Mouse (Mus musculus) liver, embryonic 15.5 days (tissue): ENCODE data around the gene Uqcrq. TPM values are rescaled to one million over a fixed set of nuclear protein-coding genes. Genes with fewer than 3 reads are reported as not detected.
"Not testable (repeated sequence)": the region's sequence is repeated elsewhere in the genome, so short reads cannot be mapped to it uniquely, and the experiment has no call there.

Source experiments
- ATAC-seq: fragments of 200-750 bp; cut with Nextera tagmentation; 2 replicates; pipeline ENCODE4 v1.8.0; 2017; ENCODE audit warnings: moderate number of reproducible peaks, mild to moderate bottlenecking, moderate library complexity; ENCODE audit not compliant: insufficient read depth
- H3K27ac ChIP-seq: fragments of 300-500 bp; sonication (generic); replicated peaks from 2 replicates; pipeline ENCODE4 v1.5.1; 2015; ENCODE audit warnings: mild to moderate bottlenecking, inconsistent platforms
- H3K27me3 ChIP-seq: fragments of 300-500 bp; sonication (generic); 2 replicates; pipeline ENCODE4 v1.6.1; 2015; ENCODE audit warnings: mild to moderate bottlenecking, inconsistent platforms
- H3K36me3 ChIP-seq: fragments of 300-500 bp; sonication (generic); replicated peaks from 2 replicates; pipeline ENCODE4 v1.6.1; 2015; ENCODE audit warnings: moderate library complexity, mild to moderate bottlenecking, inconsistent platforms
- H3K4me1 ChIP-seq: fragments of 300-500 bp; sonication (generic); replicated peaks from 2 replicates; pipeline ENCODE4 v1.6.1; 2015; ENCODE audit warnings: inconsistent platforms
- H3K4me2 ChIP-seq: fragments of 300-500 bp; sonication (generic); 2 replicates; pipeline ENCODE4 v1.6.1; 2015; ENCODE audit warnings: moderate library complexity, mild to moderate bottlenecking, inconsistent platforms
- H3K4me3 ChIP-seq: fragments of 300-500 bp; sonication (generic); replicated peaks from 2 replicates; pipeline ENCODE4 v1.5.1; 2015; ENCODE audit warnings: mild to moderate bottlenecking, inconsistent platforms
- H3K9ac ChIP-seq: fragments of 300-500 bp; sonication (generic); 2 replicates; pipeline ENCODE4 v1.6.1; 2015; ENCODE audit warnings: moderate library complexity, mild to moderate bottlenecking, inconsistent platforms
- H3K9me3 ChIP-seq: fragments of 300-500 bp; sonication (generic); replicated peaks from 2 replicates; pipeline ENCODE4 v1.6.1; 2016; ENCODE audit warnings: inconsistent platforms
- WGBS: fragments of 180-500 bp; shearing (Covaris S2); methylation state at CpG from one replicate; pipeline ENCODE4 v1.1.7; 2015; ENCODE audit warnings: mixed read lengths; ENCODE audit not compliant: insufficient replicate concordance; 5-methylcytosine and 5-hydroxymethylcytosine counted together
- polyA plus RNA-seq: library from polyadenylated mRNA; unstranded; fragments of >200 nt; fragmentation: Nextera tagmentation; extraction: Ambion mirVana; gene quantifications from 2 replicates; pipeline ENCODE4 v1.2.1, GENCODE M21; 2015

Uqcrq gene
- polyA plus RNA-seq, 1 experiment from 2014 or later, result 512 TPM

DNA sequence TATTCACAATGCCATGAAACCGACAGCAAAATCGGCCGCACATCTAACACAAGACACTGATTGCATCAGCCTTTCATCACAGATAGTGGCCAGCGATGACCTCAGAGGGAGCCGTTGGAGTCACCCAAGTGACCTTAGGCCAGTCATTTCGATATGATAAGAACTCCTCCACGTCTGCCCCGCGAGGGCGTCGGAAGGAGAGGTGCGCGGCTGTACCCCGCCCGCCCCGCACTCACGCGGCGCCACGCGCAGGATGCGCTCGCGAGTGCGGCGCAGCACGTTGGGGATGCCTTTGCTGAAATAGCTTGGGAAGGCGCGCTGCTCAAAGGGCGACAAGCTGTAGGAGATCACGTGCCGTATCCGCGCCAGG is 346 bp downstream of the Uqcrq start:
- no peaks in the 10 kb centered on the region for H3K9me3 ChIP-seq
- peak overlapping the region; percentile 87 for H3K9ac ChIP-seq
- ATAC-seq, result peak; percentile 29
- H3K4me1 ChIP-seq, result peaks cover 48% of the 10 kb centered on the region
- H3K36me3 ChIP-seq, result peaks cover 14% of the 10 kb centered on the region
- H3K27me3 ChIP-seq, result no peaks in the 10 kb centered on the region
- H3K4me3 ChIP-seq, result peak overlapping the region; percentile 96
- H3K4me2 ChIP-seq, result peak overlapping the region; percentile 87
- WGBS, result under 1% methylated on average over 34 of the region's 34 CpGs
- H3K27ac ChIP-seq, result peak overlapping the region; percentile 90

DNA sequence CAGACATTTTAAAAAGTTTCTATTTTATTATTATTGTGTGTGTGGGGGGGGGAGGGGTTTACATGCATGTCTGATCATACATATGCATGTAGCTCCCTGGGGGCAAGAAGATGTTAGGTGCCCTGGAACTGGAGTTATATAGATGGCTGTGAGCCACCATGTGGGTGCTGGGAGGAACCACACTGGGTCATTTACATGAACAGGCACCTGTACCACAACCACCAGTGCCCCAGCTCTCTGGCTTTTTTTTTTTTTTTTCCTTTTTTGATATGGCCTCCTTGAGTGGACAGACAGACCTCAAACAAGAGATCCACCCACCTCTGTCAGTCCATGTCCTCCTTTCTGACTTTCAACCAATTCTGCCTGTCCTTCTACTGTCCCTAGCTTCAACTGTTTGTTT is 1.4 kb downstream of the Uqcrq start:
- H3K27me3 ChIP-seq, result no peaks in the 10 kb centered on the region
- H3K36me3 ChIP-seq, result peaks cover 14% of the 10 kb centered on the region
- H3K4me3 ChIP-seq, result peak overlapping the region; percentile 96
- H3K27ac ChIP-seq, result 0 out of 2 replicates have a peak overlapping the region, but pooled peaks have one; percentile 90
- H3K9ac ChIP-seq, result no peak overlapping the region
- H3K4me1 ChIP-seq, result peaks cover 48% of the 10 kb centered on the region
- ATAC-seq, result no peak
- peak overlapping the region; percentile 87 for H3K4me2 ChIP-seq
- no peaks in the 10 kb centered on the region for H3K9me3 ChIP-seq

DNA sequence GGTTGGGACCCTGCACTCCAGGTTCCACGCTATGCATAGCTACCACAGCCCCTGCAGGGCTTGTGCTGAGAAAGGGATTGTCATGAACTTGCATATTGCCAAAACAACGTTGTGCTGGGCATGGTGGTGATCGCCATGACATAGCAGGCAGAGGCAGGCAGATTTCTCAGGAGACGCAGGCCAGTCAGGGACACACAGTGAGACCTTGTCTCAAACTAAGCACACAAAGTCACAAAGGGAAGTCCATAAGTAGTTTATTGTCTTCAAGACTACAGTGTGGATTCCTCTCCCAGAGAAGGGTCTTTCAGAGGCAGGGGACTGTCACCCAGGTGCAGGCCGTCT is 1.9 kb downstream of the Uqcrq start:
- Histone ChIP-seq H3K4me3 (no peak overlapping the region), H3K27me3 (no peaks in the 10 kb centered on the region), H3K4me1 (peaks cover 47% of the 10 kb centered on the region), H3K27ac (no peak overlapping the region), H3K36me3 (peaks cover 14% of the 10 kb centered on the region), H3K9ac (no peak overlapping the region), H3K4me2 (no peak overlapping the region), H3K9me3 (no peaks in the 10 kb centered on the region)
- WGBS, result 82% methylated on average over 5 of the region's 5 CpGs
- no peak for ATAC-seq

- Histone ChIP-seq H3K4me2 (no peak overlapping the region), H3K27me3 (no peaks in the 10 kb centered on the region), H3K36me3 (peaks cover 14% of the 10 kb centered on the region), H3K9me3 (no peaks in the 10 kb centered on the region), H3K4me3 (no peak overlapping the region), H3K4me1 (peaks cover 41% of the 10 kb centered on the region), H3K9ac (no peak overlapping the region), H3K27ac (no peak overlapping the region)
- WGBS, result 68% methylated on average over 3 of the region's 3 CpGs
- no peak for ATAC-seq
Measured at GRCm38 (mm10) chr11:53427993-53428715, 2.5 kb downstream of the Uqcrq start.

- not testable (repeated sequence) for H3K27me3 ChIP-seq, H3K27ac ChIP-seq, H3K4me3 ChIP-seq, H3K4me2 ChIP-seq, ATAC-seq, H3K9me3 ChIP-seq, H3K9ac ChIP-seq
- H3K4me1 ChIP-seq, result peaks cover 29% of the 10 kb centered on the region
- 67% methylated on average over 3 of the region's 3 CpGs for WGBS
- peaks cover 14% of the 10 kb centered on the region for H3K36me3 ChIP-seq
Measured at GRCm38 (mm10) chr11:53426914-53427313, 3.7 kb downstream of the Uqcrq start.

DNA sequence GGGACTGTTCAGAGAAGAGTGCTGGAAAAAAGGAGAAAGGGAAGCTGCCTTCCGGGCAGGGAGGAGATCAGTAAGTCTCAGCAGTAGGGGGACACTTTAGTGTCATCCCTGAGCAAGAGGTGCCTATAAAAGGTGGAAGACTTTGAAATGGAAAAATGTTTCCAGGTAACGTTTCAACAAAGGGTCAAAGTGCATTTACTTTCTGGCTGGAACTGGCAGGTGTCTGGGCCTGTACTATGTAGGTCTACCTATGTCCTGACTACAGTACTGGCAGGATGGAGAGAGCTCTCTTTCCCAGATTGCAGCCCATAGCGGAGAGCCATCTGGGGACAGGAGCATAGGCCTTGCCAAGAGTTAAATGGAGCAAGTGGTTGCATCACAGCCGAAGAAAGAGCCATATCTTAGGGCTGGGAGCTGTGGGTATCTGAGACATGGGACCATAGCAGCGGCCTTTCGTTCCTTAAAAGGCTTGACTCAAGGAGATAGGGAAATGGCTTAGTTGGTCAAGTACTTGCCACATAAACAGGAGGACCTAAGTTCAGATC is 4.8 kb downstream of the Uqcrq start:
- ATAC-seq, result no peak
- Histone ChIP-seq H3K4me3 (no peak overlapping the region), H3K9ac (no peak overlapping the region), H3K27me3 (no peaks in the 10 kb centered on the region), H3K27ac (peak overlapping the region; percentile 12), H3K4me2 (no peak overlapping the region), H3K4me1 (peaks cover 18% of the 10 kb centered on the region), H3K36me3 (peaks cover 23% of the 10 kb centered on the region), H3K9me3 (no peaks in the 10 kb centered on the region)
- 78% methylated on average over 6 of the region's 6 CpGs for WGBS

GRCm38 (mm10) chr11:53425251-53425650 is 5.4 kb downstream of the Uqcrq start:
- no peak overlapping the region for H3K4me3 ChIP-seq
- peak overlapping the region; percentile 12 for H3K27ac ChIP-seq
- peaks cover 24% of the 10 kb centered on the region for H3K36me3 ChIP-seq
- H3K9me3 ChIP-seq, result no peaks in the 10 kb centered on the region
- ATAC-seq, result no peak
- peaks cover 16% of the 10 kb centered on the region for H3K4me1 ChIP-seq
- no peaks in the 10 kb centered on the region for H3K27me3 ChIP-seq
- H3K4me2 ChIP-seq, result no peak overlapping the region
- WGBS, result 54% methylated on average over 3 of the region's 3 CpGs
- H3K9ac ChIP-seq, result no peak overlapping the region

DNA sequence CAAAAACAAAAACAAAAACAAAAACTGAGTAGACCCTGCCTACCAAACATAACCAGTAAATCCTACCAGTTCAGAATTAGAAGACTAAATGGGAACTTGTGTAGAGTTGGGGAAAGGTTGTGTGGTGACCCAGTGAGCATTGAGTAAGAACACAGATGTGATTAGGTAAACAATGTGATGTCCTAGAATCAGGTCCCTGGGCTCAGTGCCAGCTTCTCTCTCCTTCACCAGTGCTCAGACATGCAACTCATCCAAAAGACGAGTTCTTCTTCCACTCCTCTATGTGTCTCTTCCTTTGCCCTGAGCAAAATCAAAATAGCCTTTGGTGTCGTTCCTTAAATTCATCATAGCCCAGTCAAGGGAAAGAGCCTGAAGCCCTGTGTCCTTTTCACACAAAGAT is 5.8 kb downstream of the Uqcrq start:
- 45% methylated on average over 2 of the region's 2 CpGs for WGBS
- Histone ChIP-seq H3K9me3 (no peaks in the 10 kb centered on the region), H3K27ac (no peak overlapping the region), H3K9ac (no peak overlapping the region), H3K36me3 (peaks cover 25% of the 10 kb centered on the region), H3K27me3 (no peaks in the 10 kb centered on the region), H3K4me3 (no peak overlapping the region), H3K4me2 (no peak overlapping the region), H3K4me1 (peaks cover 12% of the 10 kb centered on the region)
- no peak for ATAC-seq

GRCm38 (mm10) chr11:53423036-53423435 is 7.6 kb downstream of the Uqcrq start, which contains the start of gene Leap2:
Leap2 (minus strand) TSS chr11:53423170.
- Histone ChIP-seq H3K27me3 (no peaks in the 10 kb centered on the region), H3K4me1 (no peaks in the 10 kb centered on the region), H3K27ac (peak within 1 kb of the TSS; percentile 63), H3K4me3 (peak within 1 kb of the TSS; percentile 43), H3K9me3 (no peaks in the 10 kb centered on the region), H3K4me2 (peak within 1 kb of the TSS; percentile 31; the same call in 1 of the 2 replicates), H3K36me3 (peaks cover 14% of the 10 kb centered on the region), H3K9ac (no peak within 1 kb of the TSS; the same call in 1 of the 2 replicates)
- 59% methylated on average over 4 of the region's 4 CpGs for WGBS
- peak; percentile 74 for ATAC-seq

DNA sequence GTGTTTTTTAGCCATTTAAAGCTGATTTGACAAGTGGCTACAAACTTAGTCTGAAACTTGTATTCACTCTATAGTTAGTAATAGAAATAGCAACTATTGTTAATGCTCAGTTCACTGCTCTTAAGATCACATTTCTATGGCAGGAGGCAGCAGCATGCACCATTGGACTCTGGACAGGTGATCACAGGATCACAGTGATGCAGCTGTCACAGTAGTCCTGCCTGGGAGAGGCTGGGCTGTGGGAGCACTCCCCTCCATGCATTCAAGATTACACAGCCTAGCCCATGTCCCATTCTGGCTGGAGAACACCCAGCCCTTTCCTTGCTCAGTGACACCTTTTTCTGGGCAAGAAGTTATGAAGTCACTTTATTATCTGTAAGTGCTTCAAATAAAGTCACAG is 12.6 kb downstream of the Uqcrq start:
- no peak overlapping the region for H3K4me3 ChIP-seq
- no peaks in the 10 kb centered on the region for H3K4me1 ChIP-seq
- H3K27ac ChIP-seq, result no peak overlapping the region
- peaks cover 48% of the 10 kb centered on the region for H3K36me3 ChIP-seq
- H3K4me2 ChIP-seq, result no peak overlapping the region
- no peak overlapping the region for H3K9ac ChIP-seq
- no peak for ATAC-seq
- H3K9me3 ChIP-seq, result no peaks in the 10 kb centered on the region
- no peaks in the 10 kb centered on the region for H3K27me3 ChIP-seq

GRCm38 (mm10) chr11:53413871-53414270 is 16.8 kb downstream of the Uqcrq start:
- Histone ChIP-seq H3K4me1 (no peaks in the 10 kb centered on the region), H3K27ac (no peak overlapping the region), H3K36me3 (peaks cover 69% of the 10 kb centered on the region), H3K4me3 (no peak overlapping the region), H3K4me2 (no peak overlapping the region), H3K9me3 (no peaks in the 10 kb centered on the region), H3K9ac (no peak overlapping the region), H3K27me3 (no peaks in the 10 kb centered on the region)
- WGBS, result 83% methylated on average over 4 of the region's 4 CpGs
- no peak for ATAC-seq

DNA sequence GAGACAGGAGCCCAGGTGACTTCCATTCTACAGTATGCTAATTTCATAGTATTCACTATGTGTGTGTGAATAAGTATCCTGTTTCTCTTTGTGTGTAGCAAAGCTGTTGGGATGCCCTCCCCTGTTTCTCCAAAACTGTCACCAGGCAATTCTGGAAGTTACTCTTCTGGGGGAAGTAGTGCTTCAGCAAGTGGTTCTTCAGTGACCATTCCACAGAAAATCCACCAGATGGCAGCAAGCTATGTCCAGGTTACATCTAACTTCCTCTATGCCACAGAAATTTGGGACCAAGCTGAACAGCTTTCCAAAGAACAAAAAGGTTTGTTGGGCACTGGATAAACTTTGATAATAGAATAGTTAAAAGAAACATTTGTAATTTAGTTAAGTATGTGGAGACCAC is 18.9 kb downstream of the Uqcrq start:
- peaks cover 78% of the 10 kb centered on the region for H3K36me3 ChIP-seq
- H3K9ac ChIP-seq, result no peak overlapping the region
- no peaks in the 10 kb centered on the region for H3K4me1 ChIP-seq
- H3K4me3 ChIP-seq, result no peak overlapping the region
- no peaks in the 10 kb centered on the region for H3K9me3 ChIP-seq
- no peaks in the 10 kb centered on the region for H3K27me3 ChIP-seq
- no peak overlapping the region for H3K4me2 ChIP-seq
- no peak for ATAC-seq
- no peak overlapping the region for H3K27ac ChIP-seq
